Mouse (Mus musculus) liver, postnatal 0 days (tissue): ENCODE results near the gene H2-M3.

ENCODE experiments used
- CTCF ChIP-seq: sonication (generic); IDR thresholded peaks from 2 replicates; pipeline ENCODE4 v1.5.1; 2016; ENCODE audit warnings: antibody characterized with exemption, low read depth
- EP300 ChIP-seq: IDR thresholded peaks from 2 replicates; pipeline ENCODE4 v1.6.1; 2016; ENCODE audit warnings: antibody characterized with exemption, low read depth, mild to moderate bottlenecking

- TF ChIP-seq CTCF (no peak), EP300 (no peak)
Measured at GRCm38 (mm10) chr17:37263626-37264025, 6.4 kb upstream of the H2-M3 start, which contains the start of gene Olfr98.
